Mouse (Mus musculus) cerebellum, postnatal 4 days (tissue): ENCODE results near the gene Ppp1r14a.

Source experiments
- DNase-seq, 2 experiments: peaks; one replicate each; pipeline ENCODE4 v3.0.0; 2022; ENCODE audit warnings: low spot score in 2 of 2, mixed read lengths in 1 of 2

Ppp1r14a gene

GRCm38 (mm10) chr7:29302641-29303040 is 13.5 kb downstream of the Ppp1r14a start:
- no peak for DNase-seq

GRCm38 (mm10) chr7:29303738-29304462 is 14.8 kb downstream of the Ppp1r14a start, which contains the start of gene Dpf1:
Dpf1 (plus strand) TSS chr7:29303951.
- DNase-seq = peak; percentile 71 to 84

- DNase-seq = no peak
Measured at GRCm38 (mm10) chr7:29304463-29305262, 15.6 kb downstream of the Ppp1r14a start.

- no peak for DNase-seq
Measured at GRCm38 (mm10) chr7:29305263-29305988, 16.3 kb downstream of the Ppp1r14a start.

DNA sequence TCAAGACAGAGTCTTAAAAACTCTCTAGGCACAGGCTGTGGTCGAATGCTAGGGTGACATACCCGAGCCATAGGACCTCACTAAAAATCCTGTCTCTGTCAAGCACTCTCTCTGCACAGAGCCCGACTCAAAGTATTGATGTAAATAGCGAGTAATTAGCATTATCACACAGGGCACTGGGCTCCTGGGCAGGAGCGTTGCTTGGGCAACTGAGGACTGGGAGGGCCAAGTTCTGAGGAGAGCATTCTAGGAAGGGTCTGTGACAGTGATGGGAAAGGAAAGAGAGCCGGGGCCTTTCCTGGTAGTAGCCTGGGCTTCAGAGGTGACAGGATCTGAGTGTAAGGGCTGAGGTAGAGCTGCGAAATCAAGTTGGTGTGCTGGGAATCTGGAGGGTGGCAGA is 17.0 kb downstream of the Ppp1r14a start:
- no peak for DNase-seq

DNA sequence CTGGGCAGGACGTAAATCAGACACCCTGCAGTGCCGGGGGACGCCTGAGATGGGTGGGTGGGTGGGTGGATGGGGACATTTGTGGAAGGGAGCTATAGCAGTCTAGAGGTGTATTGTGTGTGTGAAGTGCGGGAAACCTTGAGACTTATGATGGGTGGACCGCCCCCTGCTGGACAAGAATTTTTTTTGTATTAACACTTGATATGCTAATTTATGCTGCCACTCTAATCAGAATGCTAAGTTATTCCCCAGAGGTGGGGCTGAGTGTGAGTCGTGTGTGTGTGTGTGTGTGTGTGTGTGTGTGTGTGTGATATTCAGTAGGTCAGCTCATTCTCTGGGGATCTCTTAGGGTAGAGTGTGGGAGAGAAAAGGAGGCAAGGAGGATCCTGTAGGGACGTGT is 17.5 kb downstream of the Ppp1r14a start:
- DNase-seq = peak in 1 of 2 experiments; percentile 53

GRCm38 (mm10) chr7:29307350-29308104 is 18.4 kb downstream of the Ppp1r14a start:
- peak; percentile 86 to 92 for DNase-seq

GRCm38 (mm10) chr7:29309221-29309721 is 20.2 kb downstream of the Ppp1r14a start:
- no peak for DNase-seq

DNA sequence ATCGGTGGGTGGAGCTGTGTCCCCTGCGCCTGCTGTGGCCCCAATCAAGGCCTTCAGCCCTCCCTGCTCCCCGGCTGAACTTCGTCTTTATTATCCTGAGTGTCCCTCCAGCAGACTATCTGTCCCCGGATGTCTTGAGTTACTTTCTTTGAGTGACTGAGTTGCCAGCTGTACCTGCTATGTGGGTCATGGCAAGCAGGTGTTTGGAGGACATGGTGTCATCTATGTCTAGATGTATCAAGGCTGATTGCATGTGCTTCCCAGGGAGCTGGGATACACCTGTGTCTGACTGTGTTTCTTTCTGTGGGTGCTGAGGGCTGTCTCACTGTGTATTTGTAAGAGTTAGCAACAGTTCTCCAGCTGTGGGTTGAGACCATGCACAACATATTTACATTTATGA is 20.6 kb downstream of the Ppp1r14a start:
- no peak for DNase-seq

GRCm38 (mm10) chr7:29313051-29313450 is 23.9 kb downstream of the Ppp1r14a start:
- no peak for DNase-seq

DNA sequence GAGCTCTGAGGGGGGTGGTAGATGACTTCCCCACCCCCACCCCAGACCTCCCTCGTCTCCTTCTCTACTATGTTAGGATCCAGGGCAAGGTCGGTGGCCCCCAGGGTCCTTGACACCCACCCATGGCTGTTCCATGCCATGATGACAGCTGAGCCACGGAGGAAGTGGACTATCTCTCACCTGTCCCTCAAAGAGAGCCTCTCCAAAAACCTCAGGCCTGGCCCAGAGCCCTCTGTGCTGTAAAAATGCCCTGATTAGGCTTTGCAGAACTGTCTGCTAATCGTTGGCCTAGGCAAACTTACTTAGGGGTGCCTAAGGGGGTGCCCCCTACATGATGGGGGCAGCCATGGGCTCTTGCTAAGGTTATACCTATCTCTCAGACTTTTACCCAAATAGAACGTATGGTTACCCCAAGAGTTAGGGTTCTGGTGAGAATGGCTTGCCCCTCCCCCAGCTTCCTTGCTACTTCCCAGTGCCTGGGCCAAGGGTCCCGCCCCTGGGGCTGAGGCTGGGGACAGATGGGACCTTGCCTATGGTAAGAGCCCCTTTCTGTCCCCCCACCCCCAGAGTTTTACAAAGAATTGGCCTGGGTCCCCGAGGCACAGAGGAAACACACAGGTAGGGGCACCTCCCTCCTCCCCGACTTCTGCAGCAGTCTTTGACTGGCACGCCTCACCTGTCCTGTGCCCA is 24.6 kb downstream of the Ppp1r14a start:
- DNase-seq = no peak

GRCm38 (mm10) chr7:29314844-29315628 is 25.9 kb downstream of the Ppp1r14a start:
- no peak for DNase-seq

DNA sequence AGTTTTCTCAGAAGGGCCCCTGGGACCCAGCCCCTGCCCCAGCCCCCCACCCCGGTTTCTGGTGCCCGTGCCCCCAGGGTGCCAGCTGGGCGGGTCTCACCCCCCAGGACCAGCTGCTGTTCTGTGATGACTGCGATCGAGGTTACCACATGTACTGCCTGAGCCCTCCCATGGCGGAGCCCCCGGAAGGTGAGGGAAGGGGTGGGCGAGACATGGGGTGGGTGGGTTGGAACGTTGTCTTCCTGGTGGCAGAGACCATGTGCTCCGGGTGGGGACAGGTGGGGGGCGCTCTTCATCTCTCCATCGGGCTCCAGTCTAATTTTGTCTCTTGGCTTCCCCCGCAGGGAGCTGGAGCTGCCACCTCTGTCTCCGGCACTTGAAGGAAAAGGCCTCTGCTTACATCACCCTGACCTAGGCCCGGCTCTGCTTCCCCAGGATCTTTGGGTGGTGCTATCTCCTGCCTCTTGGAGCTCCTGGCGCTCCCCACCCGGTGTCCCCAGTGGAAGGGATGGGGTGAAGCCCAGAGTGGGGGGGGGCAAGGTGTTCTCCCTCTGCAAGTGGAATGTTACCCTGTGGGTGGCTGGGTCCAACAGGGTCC is 27.1 kb downstream of the Ppp1r14a start:
- DNase-seq = no peak

DNA sequence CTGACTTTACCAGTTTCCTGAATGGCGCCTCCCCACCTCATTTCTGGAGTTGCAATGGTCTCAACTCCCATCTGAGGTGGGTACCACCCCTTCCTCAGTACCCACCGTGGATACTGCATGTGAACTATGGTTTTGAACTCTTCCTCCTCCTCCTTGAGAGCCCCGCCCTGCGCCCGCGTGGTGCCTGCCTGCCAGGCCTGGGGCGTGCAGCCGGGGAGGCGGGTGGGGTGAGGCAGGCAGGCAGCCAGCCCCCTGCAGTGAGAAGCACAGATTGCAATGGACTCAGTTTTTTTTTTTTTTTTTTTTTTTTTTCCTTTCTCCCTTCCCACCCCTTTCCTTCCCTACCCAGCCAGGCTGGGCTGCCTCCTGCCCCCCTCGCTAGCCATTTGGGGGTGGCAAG is 27.9 kb downstream of the Ppp1r14a start:
- DNase-seq = peak in 1 of 2 experiments; percentile 67

- peak in 1 of 2 experiments; percentile 63 for DNase-seq
Measured at GRCm38 (mm10) chr7:29317558-29317957, 28.4 kb downstream of the Ppp1r14a start.

- DNase-seq = no peak
Measured at GRCm38 (mm10) chr7:29318115-29318911, 29.2 kb downstream of the Ppp1r14a start.

DNA sequence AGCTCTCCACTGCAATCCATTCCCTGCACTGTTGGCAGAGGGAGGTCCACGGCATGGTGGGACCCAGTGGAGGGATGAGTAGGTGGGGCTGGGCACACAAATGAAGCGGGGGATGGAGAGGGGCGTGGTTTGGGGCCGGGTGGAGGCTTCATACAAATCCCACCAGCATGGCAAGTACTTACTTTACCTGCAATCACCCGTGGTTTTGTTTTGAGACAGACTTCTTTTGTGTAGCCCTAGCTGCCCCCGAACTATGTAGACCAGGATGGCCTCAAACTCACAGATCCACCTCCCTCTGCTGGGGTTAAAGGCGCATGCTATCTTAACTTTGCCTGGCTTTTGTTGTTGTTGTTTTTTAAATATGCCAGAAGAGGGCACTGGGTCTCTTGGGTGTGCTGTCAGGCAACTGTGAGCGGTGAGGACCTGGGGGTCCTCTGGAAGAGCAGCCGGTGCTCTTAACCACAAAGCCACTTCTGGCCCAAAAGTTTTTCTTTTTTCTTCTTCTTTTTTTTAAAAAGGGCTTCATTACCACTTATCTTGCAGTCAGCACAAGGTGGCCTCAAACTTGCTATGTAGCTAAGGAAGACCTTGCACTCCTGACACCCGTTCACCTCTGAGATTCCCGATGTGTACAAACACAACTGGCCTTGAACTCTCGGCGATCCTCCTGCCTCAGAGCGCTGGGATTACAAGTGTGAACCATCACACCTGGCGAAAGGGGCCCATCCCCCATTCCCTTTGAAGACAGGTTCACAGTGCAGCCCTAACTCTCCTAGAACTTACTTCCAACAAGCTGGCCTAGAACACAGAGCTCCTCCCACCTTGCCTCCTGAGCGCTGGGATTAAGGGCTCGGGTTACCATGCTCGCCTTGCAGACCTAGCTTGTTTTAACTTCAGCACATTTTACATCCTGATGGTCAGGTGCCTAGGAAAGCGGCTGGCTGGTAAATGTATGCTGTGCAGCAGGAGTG is 30.5 kb downstream of the Ppp1r14a start:
- DNase-seq = no peak
